Mouse (Mus musculus): ENCODE results near the gene Agap1. TPM values are rescaled to one million over a fixed set of nuclear protein-coding genes. Genes with fewer than 3 reads are reported as not detected.

The Agap1 gene
- polyA plus RNA-seq, 1 experiment: 145 TPM

DNA sequence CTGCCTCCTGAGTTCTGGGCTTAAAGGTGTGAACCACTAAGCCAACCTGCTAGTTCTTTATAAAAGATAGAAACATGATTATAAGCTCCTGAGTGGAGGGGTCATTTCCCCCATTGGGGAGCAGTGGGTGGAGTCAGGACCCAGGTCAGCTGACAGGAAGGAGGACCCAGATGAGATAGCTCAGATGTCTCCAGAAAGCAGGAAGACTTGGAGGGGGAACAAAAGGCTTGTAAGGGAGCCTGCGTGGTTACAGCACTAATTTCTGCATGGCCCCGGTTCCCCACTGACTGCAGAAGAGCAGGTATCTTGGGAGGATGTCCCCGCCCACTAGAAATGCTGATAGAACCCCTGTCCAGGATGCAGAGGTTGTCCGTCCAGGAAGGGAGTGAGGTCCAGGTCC, 70.4 kb downstream of the Agap1 start:
- DNase-seq (ENCODE audit: low read depth): no peak
- TF ChIP-seq CTCF (IDR thresholded peaks at IDR 0.05; ENCODE audit: borderline replicate concordance, extremely low read depth, insufficient read depth, insufficient read length) (no peak), POLR2A (IDR thresholded peaks at IDR 0.05; ENCODE audit: borderline replicate concordance, extremely low read depth, insufficient read depth, insufficient read length, poor library complexity, severe bottlenecking) (no peak)

DNA sequence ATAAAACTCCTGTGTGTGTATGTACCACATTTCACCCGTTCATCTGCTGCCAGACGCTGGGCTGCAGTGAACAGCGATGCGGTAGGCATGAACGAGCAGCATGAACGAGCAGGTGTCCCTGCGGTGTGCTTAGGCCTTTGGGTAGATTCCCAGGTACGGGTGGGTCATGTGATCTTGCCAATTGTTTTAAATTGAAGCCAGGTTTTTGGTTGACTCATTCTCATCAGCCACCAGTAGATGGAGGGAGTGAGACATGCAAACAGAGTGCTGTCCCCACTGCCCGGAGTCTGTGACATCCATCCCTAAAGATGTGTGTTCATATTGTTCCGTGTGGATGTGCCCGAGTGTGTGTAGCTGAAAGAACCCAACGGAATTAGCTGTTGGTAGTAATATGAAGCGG, 71.2 kb downstream of the Agap1 start:
- TF ChIP-seq POLR2A (IDR thresholded peaks at IDR 0.05; ENCODE audit: borderline replicate concordance, extremely low read depth, insufficient read depth, insufficient read length, poor library complexity, severe bottlenecking) (no peak), CTCF (IDR thresholded peaks at IDR 0.05; ENCODE audit: borderline replicate concordance, extremely low read depth, insufficient read depth, insufficient read length) (peak; percentile 73; the same call in 1 of the 2 replicates)
- peak; percentile 82 for DNase-seq (ENCODE audit: low read depth)

DNA sequence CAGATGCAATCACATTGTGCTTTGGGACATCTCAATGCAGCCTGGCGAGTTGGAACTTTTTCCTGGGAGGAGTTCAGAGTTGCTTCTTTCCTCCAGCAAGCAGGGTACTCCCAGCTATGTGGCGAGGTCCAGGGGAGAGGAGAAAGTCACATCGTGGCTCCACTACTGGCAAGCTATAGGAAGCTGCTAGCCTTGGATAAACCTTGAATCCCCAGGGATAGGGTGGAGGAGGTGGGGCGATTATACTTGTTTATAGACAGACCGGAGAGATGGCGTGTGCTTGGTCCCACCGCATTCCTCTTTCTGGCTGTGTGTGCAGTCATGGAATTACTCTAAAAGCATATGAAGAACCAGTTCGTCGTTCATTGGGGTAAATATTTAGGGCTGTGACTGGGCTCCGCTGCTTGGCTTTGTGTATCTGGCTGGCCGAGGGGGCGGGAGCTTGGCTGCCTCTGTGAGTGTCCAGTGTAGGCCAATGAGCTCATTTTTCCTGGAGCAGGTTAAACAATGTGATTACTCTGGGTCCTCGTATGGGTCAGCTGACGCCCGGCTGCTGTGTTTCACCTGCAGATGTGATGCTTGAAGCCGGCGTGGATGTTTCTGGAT, 74.2 kb downstream of the Agap1 start:
- DNase-seq (ENCODE audit: low read depth): no peak
- TF ChIP-seq CTCF (IDR thresholded peaks at IDR 0.05; ENCODE audit: borderline replicate concordance, extremely low read depth, insufficient read depth, insufficient read length) (no peak), POLR2A (IDR thresholded peaks at IDR 0.05; ENCODE audit: borderline replicate concordance, extremely low read depth, insufficient read depth, insufficient read length, poor library complexity, severe bottlenecking) (no peak)

DNA sequence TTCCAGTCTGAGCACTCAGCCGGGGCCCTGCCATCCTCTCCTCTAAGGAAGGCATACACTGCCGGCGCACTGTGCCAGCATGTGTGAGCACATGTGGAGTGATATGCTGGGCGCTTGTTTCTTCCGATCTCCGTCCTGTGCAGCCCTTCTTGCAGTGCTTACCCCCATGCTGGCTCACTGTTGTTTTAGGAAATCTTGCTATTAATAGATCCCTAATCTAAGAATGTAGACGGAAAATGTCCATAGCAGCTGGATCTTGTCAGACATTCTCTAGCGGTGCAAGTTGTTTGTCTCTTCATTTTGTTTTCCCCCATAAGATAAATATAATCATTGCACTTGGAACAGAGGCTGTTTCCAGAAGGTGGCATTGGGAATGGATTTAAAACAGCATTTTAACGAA, 79.1 kb downstream of the Agap1 start:
- TF ChIP-seq CTCF (IDR thresholded peaks at IDR 0.05; ENCODE audit: borderline replicate concordance, extremely low read depth, insufficient read depth, insufficient read length) (no peak), POLR2A (IDR thresholded peaks at IDR 0.05; ENCODE audit: borderline replicate concordance, extremely low read depth, insufficient read depth, insufficient read length, poor library complexity, severe bottlenecking) (no peak)

DNA sequence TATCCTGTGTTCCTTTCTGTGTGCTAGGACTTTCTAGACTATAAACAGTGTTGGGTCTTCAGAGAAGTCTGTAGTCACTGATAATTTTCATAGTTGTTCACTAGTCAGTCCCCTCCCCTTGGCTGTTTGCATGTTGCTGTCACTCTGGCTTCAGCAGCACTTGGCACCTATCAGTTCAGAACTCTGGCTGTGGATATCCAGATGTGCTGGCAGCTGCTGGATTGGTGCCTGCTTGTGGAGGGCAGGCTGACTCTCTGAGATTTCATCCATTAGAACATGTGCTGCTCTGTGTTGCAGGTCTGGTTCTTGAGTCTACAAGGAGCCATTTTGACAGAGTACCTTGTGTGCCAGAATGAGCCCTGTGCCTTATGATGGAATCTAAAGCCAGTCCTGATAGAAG, 80.6 kb downstream of the Agap1 start:
- DNase-seq (ENCODE audit: low read depth): no peak
- TF ChIP-seq CTCF (IDR thresholded peaks at IDR 0.05; ENCODE audit: borderline replicate concordance, extremely low read depth, insufficient read depth, insufficient read length) (no peak), POLR2A (IDR thresholded peaks at IDR 0.05; ENCODE audit: borderline replicate concordance, extremely low read depth, insufficient read depth, insufficient read length, poor library complexity, severe bottlenecking) (no peak)

More for the DNA sequence above, 79.1 kb downstream of the Agap1 start:
- DNase-seq (ENCODE audit: low read depth): no peak

DNA sequence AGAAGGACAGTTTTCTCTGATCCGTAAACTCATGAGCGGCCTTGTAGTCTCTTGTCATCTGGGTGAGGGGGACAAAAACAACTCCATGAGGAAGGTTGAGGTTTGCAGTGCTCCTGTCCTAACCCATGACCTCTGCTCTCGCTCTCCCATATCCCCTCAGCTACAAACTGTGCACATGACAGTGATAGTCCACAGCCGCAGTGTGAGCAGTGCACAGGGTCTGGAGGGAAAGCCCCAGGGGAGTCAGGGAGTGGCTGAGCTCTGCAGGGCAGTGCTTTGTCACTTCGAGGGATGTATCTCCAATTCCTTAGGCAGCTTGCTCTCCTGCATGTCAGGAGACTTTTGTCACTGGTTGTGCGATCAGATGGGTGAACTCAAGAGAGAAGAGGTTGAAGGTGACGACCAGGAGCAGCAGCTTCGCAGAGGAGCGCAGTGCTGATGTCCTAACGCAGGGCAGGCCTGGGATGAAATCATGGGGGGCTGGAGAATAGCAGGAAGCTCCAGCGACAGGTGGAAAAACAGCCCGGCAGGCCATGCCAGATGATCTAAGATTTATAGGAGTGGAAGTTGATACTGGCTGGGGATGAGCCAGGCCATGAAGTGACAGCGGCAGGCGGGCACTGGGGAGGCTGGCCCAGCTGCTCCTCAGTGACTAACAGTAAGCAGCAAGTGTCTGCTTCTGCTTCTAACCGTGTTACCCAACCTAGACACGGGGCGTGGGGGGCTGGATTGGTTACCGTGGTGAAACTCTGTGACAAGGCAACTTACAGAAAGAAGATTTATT, 83.7 kb downstream of the Agap1 start:
- no peak for TF ChIP-seq CTCF (IDR thresholded peaks at IDR 0.05; ENCODE audit: borderline replicate concordance, extremely low read depth, insufficient read depth, insufficient read length)
- no peak for TF ChIP-seq POLR2A (IDR thresholded peaks at IDR 0.05; ENCODE audit: borderline replicate concordance, extremely low read depth, insufficient read depth, insufficient read length, poor library complexity, severe bottlenecking)
- no peak for DNase-seq (ENCODE audit: low read depth)

DNA sequence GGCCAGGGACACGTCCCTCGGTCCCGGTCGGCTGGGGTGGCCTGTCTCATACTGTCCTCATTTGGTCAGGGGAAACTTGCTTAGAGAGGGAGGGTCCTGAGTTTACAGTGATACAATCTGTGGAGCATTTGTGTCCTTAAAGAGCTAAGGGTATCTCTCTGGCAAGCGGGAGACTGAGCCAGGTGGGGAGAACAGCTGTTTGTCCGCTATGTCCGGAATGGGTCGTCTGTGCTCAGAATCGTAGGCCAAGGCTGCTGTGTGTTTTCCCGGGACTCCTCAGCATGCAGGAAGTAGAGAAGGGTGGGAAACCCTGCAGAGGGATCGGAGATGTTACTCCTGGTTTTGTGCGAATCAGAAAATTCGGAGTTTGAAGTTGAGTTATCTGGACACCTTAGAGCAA, 84.5 kb downstream of the Agap1 start:
- no peak for DNase-seq (ENCODE audit: low read depth)
- no peak for TF ChIP-seq POLR2A (IDR thresholded peaks at IDR 0.05; ENCODE audit: borderline replicate concordance, extremely low read depth, insufficient read depth, insufficient read length, poor library complexity, severe bottlenecking)
- no peak for TF ChIP-seq CTCF (IDR thresholded peaks at IDR 0.05; ENCODE audit: borderline replicate concordance, extremely low read depth, insufficient read depth, insufficient read length)

DNA sequence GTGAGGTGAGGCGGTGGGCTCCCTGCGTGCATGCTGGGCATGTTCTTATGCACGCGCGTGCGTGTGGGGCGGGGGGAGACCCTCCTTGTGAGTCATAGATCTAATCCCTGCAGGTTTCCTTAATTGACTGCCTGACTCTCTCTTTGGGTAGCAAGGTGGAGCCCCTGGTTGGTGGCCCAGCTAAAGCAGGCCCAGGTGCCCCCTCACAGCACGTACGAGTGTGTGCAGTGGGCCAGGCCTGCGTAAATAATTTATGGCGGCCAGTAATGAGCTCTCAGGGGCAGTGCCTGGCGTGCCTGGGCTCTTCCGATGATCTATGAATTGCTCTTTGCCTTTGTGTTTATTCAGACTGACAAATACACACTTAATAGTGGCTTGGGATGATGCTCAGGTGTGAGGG, 86.5 kb downstream of the Agap1 start:
- peak; percentile 61 for DNase-seq (ENCODE audit: low read depth)
- TF ChIP-seq CTCF (IDR thresholded peaks at IDR 0.05; ENCODE audit: borderline replicate concordance, extremely low read depth, insufficient read depth, insufficient read length) (no peak), POLR2A (IDR thresholded peaks at IDR 0.05; ENCODE audit: borderline replicate concordance, extremely low read depth, insufficient read depth, insufficient read length, poor library complexity, severe bottlenecking) (no peak)

DNA sequence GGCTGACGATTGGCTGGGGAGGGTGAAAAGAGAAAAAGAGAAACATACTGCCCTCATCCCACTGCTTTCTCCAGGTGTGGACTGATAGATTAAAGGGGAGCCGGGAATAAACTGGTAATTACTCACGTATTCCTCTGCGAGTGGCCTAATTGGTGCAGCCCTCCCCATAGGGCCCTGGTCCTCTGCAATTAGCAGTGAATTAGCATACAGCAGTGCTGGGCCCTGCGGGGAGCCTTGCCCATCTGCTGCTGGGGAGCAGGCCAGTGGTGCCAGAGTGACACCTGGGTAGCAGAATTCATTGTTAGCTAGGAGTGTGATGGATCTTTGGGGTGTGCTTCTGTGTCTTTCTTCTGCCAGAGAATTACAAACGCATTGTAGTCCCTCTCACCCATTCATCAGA, 87.9 kb downstream of the Agap1 start:
- peak; percentile 78 for DNase-seq (ENCODE audit: low read depth)
- TF ChIP-seq CTCF (IDR thresholded peaks at IDR 0.05; ENCODE audit: borderline replicate concordance, extremely low read depth, insufficient read depth, insufficient read length) (no peak), POLR2A (IDR thresholded peaks at IDR 0.05; ENCODE audit: borderline replicate concordance, extremely low read depth, insufficient read depth, insufficient read length, poor library complexity, severe bottlenecking) (no peak)

DNA sequence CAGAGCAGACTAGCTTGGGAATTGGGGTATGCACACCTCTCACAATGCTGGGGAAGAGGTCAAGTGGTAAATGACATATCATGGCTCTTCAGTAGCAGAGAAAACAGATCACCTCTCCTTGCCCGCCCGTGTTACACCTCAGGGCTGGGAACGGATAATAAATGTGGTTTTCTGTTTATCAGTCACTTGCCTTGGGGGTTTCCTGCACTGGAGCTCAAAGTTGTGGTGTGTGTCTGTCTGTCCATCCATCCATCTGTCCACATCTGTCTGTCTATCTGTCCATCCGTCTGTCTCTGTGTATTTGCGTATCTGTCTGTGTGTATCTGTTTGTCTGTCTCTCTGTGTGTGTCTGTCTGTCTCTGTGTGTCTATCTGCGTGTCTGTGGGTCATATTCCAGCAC, 88.7 kb downstream of the Agap1 start:
- no peak for TF ChIP-seq CTCF (IDR thresholded peaks at IDR 0.05; ENCODE audit: borderline replicate concordance, extremely low read depth, insufficient read depth, insufficient read length)
- no peak for TF ChIP-seq POLR2A (IDR thresholded peaks at IDR 0.05; ENCODE audit: borderline replicate concordance, extremely low read depth, insufficient read depth, insufficient read length, poor library complexity, severe bottlenecking)

DNA sequence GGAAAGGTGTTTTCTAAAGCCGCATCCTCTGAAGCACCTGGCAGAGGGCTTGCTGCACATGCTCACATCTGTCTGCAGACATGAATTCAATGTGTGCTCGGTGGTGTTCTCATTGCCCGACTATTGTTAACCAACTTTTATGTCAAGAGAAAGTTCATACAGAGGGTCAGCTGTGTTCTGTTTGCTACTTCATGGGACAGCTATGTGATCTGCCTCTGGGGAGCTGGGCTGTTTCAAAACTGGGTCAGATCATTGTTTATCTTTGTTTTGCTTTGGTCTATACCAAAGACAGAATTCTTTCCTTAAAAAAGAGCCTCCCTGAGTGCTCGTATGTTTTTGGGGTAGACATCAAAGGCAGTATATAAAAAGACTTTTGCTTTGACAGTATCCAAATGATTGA, 89.5 kb downstream of the Agap1 start:
- no peak for DNase-seq (ENCODE audit: low read depth)
- TF ChIP-seq CTCF (IDR thresholded peaks at IDR 0.05; ENCODE audit: borderline replicate concordance, extremely low read depth, insufficient read depth, insufficient read length): no peak
- no peak for TF ChIP-seq POLR2A (IDR thresholded peaks at IDR 0.05; ENCODE audit: borderline replicate concordance, extremely low read depth, insufficient read depth, insufficient read length, poor library complexity, severe bottlenecking)

More for the DNA sequence above, 88.7 kb downstream of the Agap1 start:
- DNase-seq (ENCODE audit: low read depth): no peak

DNA sequence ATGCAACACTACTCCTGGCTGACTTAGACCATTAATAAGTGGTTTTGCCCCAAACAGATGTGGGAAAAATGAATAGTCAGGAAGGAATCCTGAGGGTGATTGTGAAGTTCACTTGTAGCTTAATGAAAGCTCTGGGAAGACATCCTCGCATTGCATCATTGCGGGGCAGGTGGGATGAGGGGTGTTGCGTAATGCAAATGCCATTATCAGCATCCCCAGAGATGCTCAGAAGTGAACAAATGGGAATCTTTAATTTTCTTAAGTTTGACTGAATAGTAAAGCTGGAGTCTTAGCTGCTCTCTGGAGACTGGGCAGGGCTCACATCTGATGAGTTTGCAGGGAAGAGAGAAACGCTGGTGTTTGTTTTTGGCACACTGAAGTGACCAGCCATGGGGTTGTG, 90.5 kb downstream of the Agap1 start:
- no peak for TF ChIP-seq POLR2A (IDR thresholded peaks at IDR 0.05; ENCODE audit: borderline replicate concordance, extremely low read depth, insufficient read depth, insufficient read length, poor library complexity, severe bottlenecking)
- TF ChIP-seq CTCF (IDR thresholded peaks at IDR 0.05; ENCODE audit: borderline replicate concordance, extremely low read depth, insufficient read depth, insufficient read length): no peak
- no peak for DNase-seq (ENCODE audit: low read depth)

Measured in brain, embryonic 14.5 days (tissue).